Comparison of ENCODE assay signal across 8 mouse cellular contexts in genomic region chr13:49681351-49682232, GRCm38 (mm10). TPM values are rescaled to one million over a fixed set of nuclear protein-coding genes. Genes with fewer than 3 reads are reported as not detected.
DNase-seq lines count a peak whose midpoint lies in the region; ATAC-seq and TF ChIP-seq lines count a peak whose summit lies in the region.

Gene Iars, plus strand, starts transcription at chr13:49682100.

- DNase-seq in 416B (ENCODE audit: low read depth), result peak; percentile 98
- DNase-seq in heart, adult 8-10 months (ENCODE audit: low spot score), result peak; percentile 100
- peak; percentile 99 for DNase-seq in kidney, adult 9 months
- DNase-seq in limb, embryonic 14.5 days (ENCODE audit: low spot score), result peak; percentile 95
- DNase-seq in midbrain, postnatal 0 days (ENCODE audit: low spot score), result peak; percentile 98
- peak; percentile 97 to 98 for DNase-seq in spleen, postnatal 14 days (ENCODE audit: low spot score in 2 of 2)

- peak within 1 kb of the TSS; percentile 92 for H3K4me3 ChIP-seq in bone marrow, adult 2 months (replicated peaks; ENCODE audit: control insufficient read depth, low read depth, low read length)
- peak within 1 kb of the TSS; percentile 96 for H3K4me3 ChIP-seq in embryonic facial prominence, embryonic 15.5 days (replicated peaks)
- peak within 1 kb of the TSS; percentile 71 for H3K4me3 ChIP-seq in limb, embryonic 14.5 days (replicated peaks; ENCODE audit: low read length)
- peak within 1 kb of the TSS; percentile 83 for H3K4me3 ChIP-seq in midbrain, postnatal 0 days (ENCODE audit: low read depth, low read length)

- H3K4me1 ChIP-seq in bone marrow, adult 2 months (ENCODE audit: control insufficient read depth, insufficient read depth, low read length), result no peaks in the 10 kb centered on the region; the same call in none of the 2 replicates
- H3K4me1 ChIP-seq in embryonic facial prominence, embryonic 15.5 days, result peaks cover 12% of the 10 kb centered on the region
- H3K4me1 ChIP-seq in limb, embryonic 14.5 days (ENCODE audit: control insufficient read depth, insufficient read depth, low read length), result peaks cover 9% of the 10 kb centered on the region
- 0 out of 2 replicates have a peak, but pooled peaks cover 3% of the 10 kb centered on the region for H3K4me1 ChIP-seq in midbrain, postnatal 0 days (ENCODE audit: insufficient read depth, low read length)

- peak; percentile 99 for ATAC-seq in embryonic facial prominence, embryonic 15.5 days (ENCODE audit: insufficient number of reproducible peaks, low FRiP score, low TSS enrichment, low read depth)
- peak; percentile 100 for ATAC-seq in limb, embryonic 14.5 days (ENCODE audit: low FRiP score, low read depth)
- ATAC-seq in midbrain, postnatal 0 days (ENCODE audit: low FRiP score), result peak; percentile 100

- peak; percentile 75; the same call in 1 of the 2 replicates for TF ChIP-seq POLR2A in bone marrow, adult 2 months (IDR thresholded peaks at IDR 0.05; ENCODE audit: borderline replicate concordance, control insufficient read depth, low read depth, low read length)
- peak; percentile 61; the same call in 1 of the 2 replicates for TF ChIP-seq POLR2A in limb, embryonic 14.5 days (IDR thresholded peaks at IDR 0.05; ENCODE audit: borderline replicate concordance, extremely low read depth, insufficient read depth, insufficient read length)

- H3K4me2 ChIP-seq in embryonic facial prominence, embryonic 15.5 days (replicated peaks), result peak within 1 kb of the TSS; percentile 78
- peak within 1 kb of the TSS; percentile 76 for H3K4me2 ChIP-seq in limb, embryonic 14.5 days (replicated peaks; ENCODE audit: low read depth, low read length, severe bottlenecking)
- peak within 1 kb of the TSS; percentile 89 for H3K4me2 ChIP-seq in midbrain, postnatal 0 days (ENCODE audit: low read depth, low read length, poor library complexity, severe bottlenecking)

- no peaks in the 10 kb centered on the region for H3K9me3 ChIP-seq in embryonic facial prominence, embryonic 15.5 days (replicated peaks)
- no peaks in the 10 kb centered on the region for H3K9me3 ChIP-seq in limb, embryonic 14.5 days (ENCODE audit: control insufficient read depth, low read length)
- H3K9me3 ChIP-seq in midbrain, postnatal 0 days (ENCODE audit: low read length), result no peaks in the 10 kb centered on the region

- H3K9ac ChIP-seq in embryonic facial prominence, embryonic 15.5 days, result peak within 1 kb of the TSS; percentile 75
- H3K9ac ChIP-seq in limb, embryonic 14.5 days (ENCODE audit: low read depth, low read length, severe bottlenecking), result peak within 1 kb of the TSS; percentile 75
- H3K9ac ChIP-seq in midbrain, postnatal 0 days (replicated peaks; ENCODE audit: low read length, poor library complexity, severe bottlenecking), result peak within 1 kb of the TSS; percentile 80

- WGBS in bone marrow, adult 2 months, result 9% methylated on average over 26 of the region's 26 CpGs
- 6% methylated on average over 26 of the region's 26 CpGs for WGBS in embryonic facial prominence, embryonic 15.5 days
- 6% methylated on average over 25 of the region's 26 CpGs for whole genome bisulfite sequencing in limb, embryonic 14.5 days
- WGBS in midbrain, postnatal 0 days, result 5% methylated on average over 26 of the region's 26 CpGs

- H3K27ac ChIP-seq in bone marrow, adult 2 months (ENCODE audit: control insufficient read depth, insufficient read depth, low read depth, low read length, poor library complexity), result peak within 1 kb of the TSS; percentile 49
- H3K27ac ChIP-seq in embryonic facial prominence, embryonic 15.5 days (replicated peaks), result peak within 1 kb of the TSS; percentile 79
- peak within 1 kb of the TSS; percentile 70 for H3K27ac ChIP-seq in limb, embryonic 14.5 days (replicated peaks; ENCODE audit: low read depth, low read length)
- H3K27ac ChIP-seq in midbrain, postnatal 0 days (ENCODE audit: low read depth, low read length), result peak within 1 kb of the TSS; percentile 71

- peaks cover 5% of the 10 kb centered on the region for H3K36me3 ChIP-seq in embryonic facial prominence, embryonic 15.5 days
- H3K36me3 ChIP-seq in limb, embryonic 14.5 days (ENCODE audit: control insufficient read depth, insufficient read depth, low read length), result peaks cover 16% of the 10 kb centered on the region
- peaks cover 8% of the 10 kb centered on the region; the same call in 1 of the 2 replicates for H3K36me3 ChIP-seq in midbrain, postnatal 0 days (ENCODE audit: insufficient read depth, low read length)

- no peak for TF ChIP-seq CTCF in bone marrow, adult 2 months (IDR thresholded peaks at IDR 0.05; ENCODE audit: control insufficient read depth, insufficient read depth, low read length)
- TF ChIP-seq CTCF in midbrain, postnatal 0 days (IDR thresholded peaks at IDR 0.05), result no peak

- H3K27me3 ChIP-seq in embryonic facial prominence, embryonic 15.5 days, result no peaks in the 10 kb centered on the region
- no peaks in the 10 kb centered on the region for H3K27me3 ChIP-seq in limb, embryonic 14.5 days (ENCODE audit: control insufficient read depth, insufficient read depth, low read length)
- no peaks in the 10 kb centered on the region for H3K27me3 ChIP-seq in midbrain, postnatal 0 days (ENCODE audit: insufficient read depth, low read length)

RNA-seq across cellular contexts. Expression of gene Iars, which starts in this region (rescaled TPM):
- polyA plus RNA-seq in bone marrow, adult 2 months (2011; ENCODE audit: insufficient read depth, insufficient read length, low replicate concordance, missing spikeins), result 18.9 and 27.5 TPM in 2 replicates
- polyA plus RNA-seq in embryonic facial prominence, embryonic 15.5 days (2015; fragmentation: Nextera tagmentation; extraction: Ambion mirVana), result 59.6 and 62.8 TPM in 2 replicates
- total RNA-seq in heart, adult 8-10 months (2022), result 10 to 100 TPM; 53.0 to 68.1 (median 64.6) TPM
- 54.9 and 61.8 TPM in 2 replicates for polyA plus RNA-seq in limb, embryonic 14.5 days (2012; rRNA removed)
- 68.3 and 73.1 TPM in 2 replicates for polyA plus RNA-seq in limb, embryonic 14.5 days (2014; fragmentation: Nextera tagmentation; extraction: Ambion mirVana)
- total RNA-seq in midbrain, postnatal 0 days (2014; rRNA removed), result 30.6 and 33.4 TPM in 2 replicates
- 19.2 and 19.8 TPM in 2 replicates for polyA plus RNA-seq in midbrain, postnatal 0 days (2015; fragmentation: Nextera tagmentation; extraction: Ambion mirVana)

Comparison
In these comparisons a context has a peak if more than half of its experiments do, and no peak if none do; other contexts are left out.
1. Peak in every context shown above with its lines: DNase-seq, ATAC-seq, H3K4me3 ChIP-seq and H3K27ac ChIP-seq.